Mouse (Mus musculus) embryonic facial prominence, embryonic 14.5 days (tissue): ENCODE results near the gene Snx5. TPM values are rescaled to one million over a fixed set of nuclear protein-coding genes. Genes with fewer than 3 reads are reported as not detected.
A peak's percentile ranks its signal among the peaks of the same experiment; 100 is the strongest.

Experiments
- ATAC-seq: fragments of 200-750 bp; cut with Nextera tagmentation; 2 replicates; pipeline ENCODE4 v1.8.0; 2017; ENCODE audit warnings: low read depth, moderate number of reproducible peaks, moderate TSS enrichment
- DNase-seq: peaks from one replicate; pipeline ENCODE4 v3.0.0-alpha.2; 2015; ENCODE audit warnings: low spot score
- H3K27ac ChIP-seq: fragments of 300-500 bp; sonication (generic); replicated peaks from 2 replicates; pipeline ENCODE4 v1.5.1; 2014; ENCODE audit warnings: low read depth, mild to moderate bottlenecking, low read length, moderate library complexity
- H3K27me3 ChIP-seq: fragments of 300-500 bp; sonication (generic); replicated peaks from 2 replicates; pipeline ENCODE4 v1.6.1; 2014; ENCODE audit warnings: low read length; ENCODE audit not compliant: control insufficient read depth, insufficient read depth
- H3K36me3 ChIP-seq: fragments of 300-500 bp; sonication (generic); 2 replicates; pipeline ENCODE4 v1.6.1; 2014; ENCODE audit warnings: low read length, mixed read lengths; ENCODE audit not compliant: control insufficient read depth, insufficient read depth
- H3K4me1 ChIP-seq: fragments of 300-500 bp; sonication (generic); 2 replicates; pipeline ENCODE4 v1.6.1; 2014; ENCODE audit warnings: antibody characterized with exemption, low read length; ENCODE audit not compliant: control insufficient read depth, insufficient read depth
- H3K4me2 ChIP-seq: fragments of 300-500 bp; sonication (generic); 2 replicates; pipeline ENCODE4 v1.6.1; 2014; ENCODE audit warnings: low read depth, mild to moderate bottlenecking, low read length, moderate library complexity, mixed read lengths
- H3K4me3 ChIP-seq: fragments of 300-500 bp; sonication (generic); 2 replicates; pipeline ENCODE4 v1.5.1; 2014; ENCODE audit warnings: low read depth, mild to moderate bottlenecking, low read length
- H3K9ac ChIP-seq: fragments of 300-500 bp; sonication (generic); 2 replicates; pipeline ENCODE4 v1.6.1; 2014; ENCODE audit warnings: low read depth, mild to moderate bottlenecking, low read length, moderate library complexity, mixed read lengths
- H3K9me3 ChIP-seq: fragments of 300-500 bp; sonication (generic); 2 replicates; pipeline ENCODE4 v1.6.1; 2016; ENCODE audit warnings: low read length; ENCODE audit not compliant: control insufficient read depth
- WGBS: fragments of 180-500 bp; shearing (Covaris S2); extraction: QIAGEN DNeasy Blood & Tissue Kit; methylation state at CpG from one replicate; pipeline ENCODE4 v1.1.7; 2014; 5-methylcytosine and 5-hydroxymethylcytosine counted together
- polyA plus RNA-seq: library from polyadenylated mRNA; unstranded; fragments of >200 nt; fragmentation: Nextera tagmentation; extraction: Ambion mirVana; gene quantifications from 2 replicates; pipeline ENCODE4 v1.2.1, GENCODE M21; 2014

The Snx5 gene
- 111 and 120 TPM in 2 replicates for polyA plus RNA-seq

GRCm38 (mm10) chr2:144270507-144271420 lies at the start of gene Snx5, which contains the start of gene Mgme1:
Snx5 (minus strand) TSS chr2:144270906.
Mgme1 (plus strand) TSS chr2:144270663.
- 0 out of 2 replicates have a peak, but pooled peaks cover 3% of the 10 kb centered on the region for H3K36me3 ChIP-seq
- H3K27me3 ChIP-seq: no peaks in the 10 kb centered on the region
- ATAC-seq (peak; percentile 98), DNase-seq (peak; percentile 97)
- peak within 1 kb of the TSS; percentile 96 for H3K4me3 ChIP-seq
- peak within 1 kb of the TSS; percentile 94 for H3K27ac ChIP-seq
- under 1% methylated on average over 42 of the region's 93 CpGs for WGBS
- H3K9ac ChIP-seq: peak within 1 kb of the TSS; percentile 99
- H3K9me3 ChIP-seq: no peaks in the 10 kb centered on the region
- peak within 1 kb of the TSS; percentile 85 for H3K4me2 ChIP-seq
- peaks cover 24% of the 10 kb centered on the region for H3K4me1 ChIP-seq

- H3K27me3 ChIP-seq: no peaks in the 10 kb centered on the region
- H3K4me1 ChIP-seq: no peaks in the 10 kb centered on the region
- WGBS: 85% methylated on average over 2 of the region's 2 CpGs
These were observed 40.7 kb upstream of the Snx5 start for GRCm38 (mm10) chr2:144311372-144311771.

GRCm38 (mm10) chr2:144310273-144310672 lies 39.6 kb upstream of the Snx5 start:
- Histone ChIP-seq H3K4me1 (no peaks in the 10 kb centered on the region), H3K9me3 (no peaks in the 10 kb centered on the region), H3K36me3 (no peaks in the 10 kb centered on the region), H3K27me3 (no peaks in the 10 kb centered on the region), H3K27ac (no peak overlapping the region), H3K4me2 (no peak overlapping the region), H3K9ac (no peak overlapping the region), H3K4me3 (no peak overlapping the region)
- 22% methylated on average over 5 of the region's 5 CpGs for WGBS
- DNase-seq (no peak), ATAC-seq (no peak)

More at GRCm38 (mm10) chr2:144311372-144311771, 40.7 kb upstream of the Snx5 start:
- no peak for DNase-seq
- no peaks in the 10 kb centered on the region for H3K36me3 ChIP-seq
- no peak overlapping the region for H3K4me2 ChIP-seq
- no peak overlapping the region for H3K9ac ChIP-seq
- H3K27ac ChIP-seq: no peak overlapping the region
- no peak for ATAC-seq
- H3K9me3 ChIP-seq: no peaks in the 10 kb centered on the region
- no peak overlapping the region for H3K4me3 ChIP-seq

GRCm38 (mm10) chr2:144308561-144308960 lies 37.9 kb upstream of the Snx5 start:
- no peak overlapping the region for H3K4me2 ChIP-seq
- no peaks in the 10 kb centered on the region for H3K4me1 ChIP-seq
- no peak for DNase-seq
- H3K27me3 ChIP-seq: no peaks in the 10 kb centered on the region
- H3K36me3 ChIP-seq: no peaks in the 10 kb centered on the region
- 55% methylated on average over 8 of the region's 8 CpGs for WGBS
- H3K27ac ChIP-seq: no peak overlapping the region
- no peak overlapping the region for H3K4me3 ChIP-seq
- no peaks in the 10 kb centered on the region for H3K9me3 ChIP-seq
- no peak overlapping the region for H3K9ac ChIP-seq
- no peak for ATAC-seq

GRCm38 (mm10) chr2:144305721-144306294 lies 35.1 kb upstream of the Snx5 start:
- no peaks in the 10 kb centered on the region for H3K27me3 ChIP-seq
- no peaks in the 10 kb centered on the region for H3K4me1 ChIP-seq
- H3K4me3 ChIP-seq: no peak overlapping the region
- no peak overlapping the region for H3K27ac ChIP-seq
- H3K9me3 ChIP-seq: no peaks in the 10 kb centered on the region
- WGBS: 60% methylated on average over 18 of the region's 18 CpGs
- H3K4me2 ChIP-seq: no peak overlapping the region
- no peak for DNase-seq
- H3K36me3 ChIP-seq: no peaks in the 10 kb centered on the region
- ATAC-seq: no peak
- no peak overlapping the region for H3K9ac ChIP-seq

- Histone ChIP-seq H3K27ac (no peak overlapping the region), H3K4me3 (no peak overlapping the region), H3K36me3 (no peaks in the 10 kb centered on the region), H3K9me3 (no peaks in the 10 kb centered on the region), H3K4me2 (no peak overlapping the region), H3K27me3 (no peaks in the 10 kb centered on the region), H3K9ac (no peak overlapping the region), H3K4me1 (no peaks in the 10 kb centered on the region; the same call in 1 of the 2 replicates)
- ATAC-seq (no peak), DNase-seq (no peak)
- 94% methylated on average over 11 of the region's 11 CpGs for WGBS
These were observed 30.4 kb upstream of the Snx5 start for GRCm38 (mm10) chr2:144301101-144301500.

GRCm38 (mm10) chr2:144299749-144300669 lies 29.3 kb upstream of the Snx5 start:
- Histone ChIP-seq H3K9me3 (no peaks in the 10 kb centered on the region), H3K9ac (no peak overlapping the region), H3K4me2 (no peak overlapping the region), H3K27me3 (no peaks in the 10 kb centered on the region), H3K4me1 (no peaks in the 10 kb centered on the region; the same call in 1 of the 2 replicates), H3K36me3 (no peaks in the 10 kb centered on the region), H3K4me3 (no peak overlapping the region), H3K27ac (no peak overlapping the region)
- no peak for DNase-seq
- no peak for ATAC-seq
- 61% methylated on average over 9 of the region's 9 CpGs for WGBS

- Histone ChIP-seq H3K36me3 (no peaks in the 10 kb centered on the region), H3K9ac (no peak overlapping the region), H3K4me3 (no peak overlapping the region), H3K9me3 (no peaks in the 10 kb centered on the region), H3K4me2 (no peak overlapping the region), H3K4me1 (no peaks in the 10 kb centered on the region; the same call in 1 of the 2 replicates), H3K27ac (no peak overlapping the region), H3K27me3 (no peaks in the 10 kb centered on the region)
- 70% methylated on average over 9 of the region's 9 CpGs for WGBS
- DNase-seq (no peak), ATAC-seq (no peak)
These were observed 24.5 kb upstream of the Snx5 start for GRCm38 (mm10) chr2:144295145-144295735.
